Mouse (Mus musculus): ENCODE measurements around the gene Sqstm1.
"Not testable (repeated sequence)": the region's sequence is repeated elsewhere in the genome, so short reads cannot be mapped to it uniquely, and the experiment has no call there.

Gene Sqstm1

DNA sequence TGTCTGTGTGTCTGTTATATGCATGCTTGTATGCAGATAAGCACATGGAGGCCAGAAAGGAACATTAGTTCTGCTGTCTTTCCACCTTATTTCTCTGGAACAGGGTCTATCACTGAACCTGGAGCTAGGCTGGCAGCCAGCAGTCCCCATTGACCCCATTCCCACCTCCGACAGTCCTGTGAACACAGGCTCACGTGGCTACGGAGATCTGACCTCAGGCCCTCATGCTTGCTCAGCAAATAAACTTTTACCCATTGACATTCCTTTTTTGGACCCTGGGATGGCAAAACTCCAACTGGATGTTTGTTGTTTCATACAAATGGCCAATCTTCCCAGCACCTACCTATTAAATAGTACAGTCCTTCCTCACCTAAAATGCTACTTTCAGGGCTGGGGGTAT is 34.3 kb downstream of the Sqstm1 start:
- DNase-seq (ENCODE audit: low spot score in 2 of 2), result no peak

DNA sequence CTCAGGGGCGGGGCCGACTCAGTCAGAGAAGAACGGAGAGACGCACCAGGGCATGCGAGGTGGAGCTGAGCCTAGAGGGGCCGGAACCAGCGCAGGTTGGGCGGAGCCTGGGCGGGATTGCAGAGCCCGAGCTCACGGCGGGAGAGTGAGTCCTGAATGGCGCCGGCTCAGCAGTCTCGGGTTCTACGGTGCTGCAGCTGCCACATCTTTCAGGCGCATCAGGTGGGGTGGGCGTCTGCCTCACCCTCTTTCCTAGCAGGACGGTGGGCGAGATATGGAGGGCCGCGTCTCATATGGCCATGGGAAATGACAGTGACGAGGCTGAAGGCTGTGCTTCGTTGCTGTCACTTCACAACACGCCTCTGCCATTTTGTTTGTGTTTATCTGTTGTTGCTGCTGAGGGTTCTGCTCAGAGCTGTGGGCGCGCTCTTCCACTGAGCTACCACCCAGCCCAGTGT is 35.9 kb downstream of the Sqstm1 start:
- DNase-seq (ENCODE audit: low spot score in 2 of 2), result peak; percentile 88 to 94

DNA sequence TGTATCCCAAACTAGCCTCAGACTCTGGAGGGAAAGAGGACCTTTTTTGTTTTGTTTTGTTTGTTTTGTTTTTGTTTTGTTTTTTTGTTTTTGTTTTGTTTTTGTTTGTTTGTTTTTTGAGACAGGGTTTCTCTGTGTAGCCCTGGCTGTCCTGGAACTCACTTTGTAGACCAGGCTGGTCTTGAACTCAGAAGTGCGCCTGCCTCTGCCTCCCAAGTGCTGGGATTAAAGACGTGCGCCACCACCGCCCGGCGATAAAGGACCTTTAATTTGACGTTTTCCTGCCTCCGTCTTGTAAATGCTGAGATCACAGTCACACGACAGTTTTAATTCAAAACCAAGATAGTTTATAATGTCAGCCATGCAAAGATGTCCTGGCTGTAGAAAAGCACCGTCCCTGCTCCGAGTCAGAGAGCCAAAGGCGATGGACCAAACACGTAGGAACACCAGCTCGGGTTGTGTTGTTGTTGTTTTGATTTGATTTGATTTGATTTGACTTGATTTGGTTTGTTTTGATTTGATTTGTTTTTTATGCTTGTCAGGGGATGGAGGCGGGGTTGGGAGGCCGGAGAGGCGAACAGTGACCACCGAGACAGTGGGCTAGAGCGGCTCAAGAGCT is 36.4 kb downstream of the Sqstm1 start, which contains the start of gene Mrnip:
TSS of gene Mrnip (plus strand) at position 334 of the 619 bp plus-strand sequence.
- DNase-seq (ENCODE audit: low spot score in 2 of 2), result not testable (repeated sequence)

- DNase-seq (ENCODE audit: low spot score in 2 of 2), result no peak
Observed at GRCm38 (mm10) chr11:50168352-50168751, 42.3 kb downstream of the Sqstm1 start.

GRCm38 (mm10) chr11:50162338-50163050 is 48.1 kb downstream of the Sqstm1 start:
- no peak for DNase-seq (ENCODE audit: low spot score in 2 of 2)

DNA sequence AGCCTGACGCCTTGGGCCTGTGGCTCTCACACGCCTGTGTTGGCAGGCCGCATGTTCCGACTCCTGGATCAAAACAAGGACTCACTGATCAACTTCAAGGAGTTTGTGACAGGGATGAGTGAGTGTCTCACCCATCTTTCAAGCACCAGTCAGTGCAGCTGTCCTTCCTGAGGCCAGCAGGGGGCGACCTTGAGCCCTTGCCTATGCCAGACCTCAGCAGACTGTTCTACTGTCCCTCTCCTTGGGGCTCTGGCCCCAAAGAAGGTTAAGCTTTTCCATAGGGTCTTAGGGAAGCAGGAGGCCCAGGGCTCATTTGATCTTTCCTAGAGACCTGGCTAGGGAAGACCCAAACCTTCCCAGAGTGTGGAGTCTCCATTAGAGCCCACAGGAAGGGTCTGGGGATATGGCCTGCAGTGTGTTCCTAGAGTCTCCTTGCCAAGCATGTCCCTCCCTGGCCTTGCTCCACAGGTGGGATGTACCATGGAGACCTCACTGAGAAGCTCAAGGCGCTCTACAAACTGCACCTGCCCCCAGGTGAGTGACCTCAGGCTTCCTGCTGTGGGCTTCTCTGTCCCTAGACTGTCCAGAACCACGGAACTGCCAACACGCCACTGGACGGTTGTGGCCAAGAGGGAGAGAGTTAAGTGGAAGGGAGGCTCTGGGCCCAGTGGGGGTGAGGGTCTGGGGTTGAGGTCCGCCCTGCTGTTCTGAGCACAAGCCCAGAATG is 48.9 kb downstream of the Sqstm1 start:
- peak in 1 of 2 experiments; percentile 33 for DNase-seq (ENCODE audit: low spot score in 2 of 2)

DNA sequence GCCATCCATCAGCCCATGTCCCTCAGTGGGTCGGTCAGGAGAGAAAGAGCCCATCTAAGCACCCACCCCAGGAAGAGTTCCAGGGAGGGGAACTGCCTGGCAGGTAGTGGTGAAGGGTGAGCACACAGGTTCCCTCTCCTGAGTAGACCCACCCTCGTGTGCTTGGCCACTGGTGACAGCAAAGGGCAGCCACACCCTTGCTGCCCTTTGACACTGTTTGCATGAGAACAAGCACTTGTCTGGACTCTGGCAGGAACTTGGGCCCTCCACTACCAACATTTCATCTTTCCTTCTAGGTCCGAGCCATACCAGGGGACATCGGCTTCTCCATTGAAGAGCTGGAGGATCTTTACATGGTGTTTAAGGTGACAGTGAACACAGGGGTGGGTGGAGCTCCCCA is 51.3 kb downstream of the Sqstm1 start:
- no peak for DNase-seq (ENCODE audit: low spot score in 2 of 2)

DNA sequence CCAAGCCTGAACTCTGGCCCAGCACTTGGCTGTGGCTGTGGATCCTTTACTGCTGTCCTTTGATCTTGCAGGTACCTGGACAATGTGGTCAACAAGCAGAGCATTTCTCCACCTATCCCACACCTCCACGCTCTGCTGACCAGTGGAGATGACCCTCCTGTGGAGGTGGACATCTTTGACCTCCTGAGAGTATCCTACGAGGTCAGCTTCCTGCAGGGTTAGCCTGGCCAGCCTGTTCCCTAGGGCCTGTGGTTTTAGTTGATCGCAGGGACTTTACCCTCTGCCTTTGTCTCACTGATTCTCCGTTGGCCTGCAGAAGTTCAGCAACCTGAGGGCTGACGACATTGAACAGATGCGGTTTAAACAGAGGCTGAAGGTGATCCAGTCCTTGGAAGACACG is 52.3 kb downstream of the Sqstm1 start:
- no peak for DNase-seq (ENCODE audit: low spot score in 2 of 2)

GRCm38 (mm10) chr11:50156725-50157258 is 53.8 kb downstream of the Sqstm1 start:
- DNase-seq (ENCODE audit: low spot score in 2 of 2), result no peak

GRCm38 (mm10) chr11:50155785-50156184 is 54.8 kb downstream of the Sqstm1 start:
- no peak for DNase-seq (ENCODE audit: low spot score in 2 of 2)

DNA sequence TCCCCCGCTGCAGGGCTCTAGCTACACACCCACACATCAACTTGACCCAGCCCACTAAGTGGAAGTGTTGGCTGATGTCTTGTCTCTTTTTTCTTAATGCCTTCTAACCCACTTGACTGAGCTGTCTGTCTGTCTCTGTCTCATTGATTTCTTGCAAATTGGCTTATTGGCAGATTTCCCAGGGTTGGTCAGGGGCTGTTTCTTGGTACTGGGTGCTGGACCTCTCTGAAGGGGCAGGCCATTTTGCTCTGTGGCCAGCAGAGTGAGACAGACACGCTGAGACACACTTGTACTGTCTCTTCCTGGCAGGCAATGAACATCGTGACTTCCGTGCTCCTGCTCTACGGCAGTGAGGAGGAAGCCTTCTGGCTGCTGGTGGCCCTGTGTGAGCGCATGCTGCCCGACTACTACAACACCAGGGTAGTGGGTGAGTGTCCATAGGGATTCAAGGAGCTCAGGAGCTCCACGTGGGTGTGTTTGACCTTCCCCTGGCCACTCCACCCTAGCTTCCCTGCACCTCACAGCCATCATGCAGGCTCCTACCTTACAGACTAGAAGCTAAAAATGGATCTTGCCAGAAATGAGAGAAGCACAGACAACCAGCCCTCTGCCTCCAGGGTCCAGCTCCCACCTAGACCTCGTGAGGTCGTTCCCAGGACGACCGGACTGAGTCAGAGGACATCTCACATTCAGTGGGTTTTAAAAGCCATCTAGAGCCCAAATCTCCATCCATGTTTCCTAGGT is 55.7 kb downstream of the Sqstm1 start:
- DNase-seq (ENCODE audit: low spot score in 2 of 2), result no peak

- DNase-seq (ENCODE audit: low spot score in 2 of 2), result no peak
Observed at GRCm38 (mm10) chr11:50154166-50154565, 56.5 kb downstream of the Sqstm1 start.

GRCm38 (mm10) chr11:50151374-50151773 is 59.3 kb downstream of the Sqstm1 start:
- DNase-seq (ENCODE audit: low spot score in 2 of 2), result no peak

GRCm38 (mm10) chr11:50149603-50150150 is 61.0 kb downstream of the Sqstm1 start:
- DNase-seq (ENCODE audit: low spot score in 2 of 2), result no peak
